Mouse (Mus musculus): ENCODE data around the gene Olfr374. TPM values are rescaled to one million over a fixed set of nuclear protein-coding genes. Genes with fewer than 3 reads are reported as not detected.

Olfr374 gene
- polyA plus RNA-seq, 1 experiment = not detected

DNA sequence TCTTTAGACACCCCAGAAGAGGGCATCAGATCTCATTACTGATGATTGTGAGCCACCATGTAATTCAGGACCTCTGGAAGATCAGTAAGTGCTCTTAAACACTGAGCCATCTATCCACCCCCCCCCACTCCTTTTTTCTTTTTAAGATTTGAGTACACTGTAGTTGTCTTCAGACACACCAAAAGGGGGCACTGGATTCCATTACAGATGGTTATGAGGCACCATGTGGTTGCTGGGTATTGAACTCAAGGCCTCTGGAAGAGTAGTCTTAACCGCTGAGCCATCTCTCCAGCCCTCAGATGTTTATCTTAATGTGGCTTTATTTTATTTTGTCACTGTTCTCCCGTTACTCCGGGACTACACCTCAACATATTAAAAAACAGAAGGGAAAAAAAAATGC is 53.2 kb downstream of the Olfr374 start:
- no peak for DNase-seq (ENCODE audit: low read depth)
- TF ChIP-seq POLR2A (IDR thresholded peaks at IDR 0.05; ENCODE audit: borderline replicate concordance, extremely low read depth, insufficient read depth, insufficient read length, poor library complexity, severe bottlenecking) (no peak), CTCF (IDR thresholded peaks at IDR 0.05; ENCODE audit: borderline replicate concordance, extremely low read depth, insufficient read depth, insufficient read length) (no peak)

DNA sequence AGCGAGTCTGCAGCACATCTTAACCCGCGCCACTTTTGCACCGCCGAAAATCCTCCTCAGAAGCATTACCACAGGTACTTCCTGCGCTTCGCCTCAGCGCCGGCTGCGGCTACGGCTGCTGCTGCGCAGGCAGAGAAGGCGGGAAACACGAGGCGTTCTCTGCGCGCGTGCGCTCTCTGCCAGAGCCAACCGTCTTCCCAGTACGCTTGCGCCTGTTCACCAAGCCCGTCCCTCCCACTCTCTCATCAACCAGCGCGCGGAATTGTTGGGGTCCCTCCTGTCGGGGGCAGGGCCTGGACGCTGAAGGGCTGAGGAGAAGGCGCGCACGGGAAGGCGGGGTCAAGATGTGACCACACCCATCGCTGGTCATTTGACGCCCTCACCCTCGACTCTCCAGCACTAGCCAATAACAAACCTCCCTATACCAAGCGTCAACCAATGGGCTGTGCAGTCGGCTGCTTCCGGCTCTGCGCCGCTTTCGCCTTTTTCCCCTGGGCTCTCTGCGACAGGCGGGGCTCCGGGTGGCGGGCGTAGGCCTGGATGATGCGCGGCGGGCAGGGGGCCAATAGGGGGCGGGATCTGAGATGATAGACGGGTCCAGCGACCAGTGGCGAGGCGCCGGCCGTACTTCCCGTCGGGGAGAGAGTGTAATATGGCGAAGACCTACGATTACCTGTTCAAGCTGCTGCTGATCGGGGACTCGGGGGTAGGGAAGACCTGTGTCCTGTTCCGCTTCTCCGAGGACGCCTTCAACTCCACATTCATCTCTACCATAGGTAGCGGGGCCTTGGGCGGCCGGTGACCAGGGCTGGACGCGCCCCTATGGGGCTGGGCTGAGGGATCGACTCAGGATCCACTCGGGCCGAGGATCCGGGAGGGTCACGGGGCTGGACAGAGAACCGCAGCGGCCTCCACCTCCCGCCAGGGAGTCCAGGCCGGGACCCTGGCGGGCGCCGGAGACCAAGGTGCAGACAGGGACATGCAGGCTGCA is 54.2 kb downstream of the Olfr374 start, which contains the start of gene Rab8a:
Rab8a (plus strand) TSS at position 494 of the 991 bp plus-strand sequence.
- TF ChIP-seq CTCF (IDR thresholded peaks at IDR 0.05; ENCODE audit: borderline replicate concordance, extremely low read depth, insufficient read depth, insufficient read length) = no peak
- peak; percentile 59; the same call in 1 of the 2 replicates for TF ChIP-seq POLR2A (IDR thresholded peaks at IDR 0.05; ENCODE audit: borderline replicate concordance, extremely low read depth, insufficient read depth, insufficient read length, poor library complexity, severe bottlenecking)

DNA sequence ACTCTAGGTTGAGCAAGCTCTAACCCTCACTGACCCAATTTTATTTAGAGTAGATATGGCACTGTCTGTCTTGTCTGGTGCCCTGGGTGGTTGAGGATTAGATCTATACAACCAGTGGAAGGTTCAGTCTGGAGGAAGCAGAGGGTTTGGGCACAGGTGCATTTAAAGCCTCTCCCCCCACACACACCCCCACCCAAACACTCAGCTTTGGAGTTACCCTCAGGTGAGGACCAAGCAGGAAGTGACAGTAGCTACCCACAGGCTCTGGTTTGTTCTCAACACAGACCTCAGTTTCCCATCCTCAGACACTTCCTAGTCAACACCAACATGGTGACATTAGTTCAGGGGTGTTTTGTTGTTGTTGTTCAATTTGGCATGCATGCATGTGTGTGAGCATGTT is 56.0 kb downstream of the Olfr374 start:
- no peak for DNase-seq (ENCODE audit: low read depth)
- TF ChIP-seq CTCF (IDR thresholded peaks at IDR 0.05; ENCODE audit: borderline replicate concordance, extremely low read depth, insufficient read depth, insufficient read length) (no peak), POLR2A (IDR thresholded peaks at IDR 0.05; ENCODE audit: borderline replicate concordance, extremely low read depth, insufficient read depth, insufficient read length, poor library complexity, severe bottlenecking) (no peak)

More for the DNA sequence above, 54.2 kb downstream of the Olfr374 start, which contains the start of gene Rab8a:
- DNase-seq (ENCODE audit: low read depth) = peak; percentile 100

Other genes starting within 250 kb of the Olfr374 start
- gene Zfp709, start 225.0 kb upstream of the Olfr374 start, polyA plus RNA-seq (2012; rRNA removed) = 1.9 and 3.7 TPM in 2 replicates
- 9.0 and 13.1 TPM in 2 replicates for gene Zfp882, start 198.4 kb upstream of the Olfr374 start, polyA plus RNA-seq (2012; rRNA removed)
- 18.2 and 20.9 TPM in 2 replicates for gene Zfp617, start 198.4 kb upstream of the Olfr374 start, polyA plus RNA-seq (2012; rRNA removed)
- 22.0 and 22.3 TPM in 2 replicates for gene Zfp961, start 156.0 kb upstream of the Olfr374 start, polyA plus RNA-seq (2012; rRNA removed)
- gene Cyp4f18, start 97.4 kb upstream of the Olfr374 start, polyA plus RNA-seq (2012; rRNA removed) = 0.08 and 0.18 TPM in 2 replicates
- gene Olfr372, start 65.8 kb upstream of the Olfr374 start, polyA plus RNA-seq (2012; rRNA removed) = not detected in 2 replicates
- not detected in 2 replicates for gene Olfr373, start 23.9 kb upstream of the Olfr374 start, polyA plus RNA-seq (2012; rRNA removed)
- gene Tpm4, start 27.9 kb downstream of the Olfr374 start, polyA plus RNA-seq (2012; rRNA removed) = 134 and 149 TPM in 2 replicates
- gene Rab8a, start 54.2 kb downstream of the Olfr374 start, polyA plus RNA-seq (2012; rRNA removed) = 90.8 and 92.0 TPM in 2 replicates
- 0.09 and 0.14 TPM in 2 replicates for gene Hsh2d, start 82.6 kb downstream of the Olfr374 start, polyA plus RNA-seq (2012; rRNA removed)
- gene Cib3, start 105.8 kb downstream of the Olfr374 start, polyA plus RNA-seq (2012; rRNA removed) = not detected in 2 replicates
- not detected in 2 replicates for gene Gm11034, start 106.6 kb downstream of the Olfr374 start, polyA plus RNA-seq (2012; rRNA removed)
- gene Fam32a, start 112.7 kb downstream of the Olfr374 start, polyA plus RNA-seq (2012; rRNA removed) = 89.1 and 103 TPM in 2 replicates
- 242 and 254 TPM in 2 replicates for gene Ap1m1, start 133.0 kb downstream of the Olfr374 start, polyA plus RNA-seq (2012; rRNA removed)
- 11.5 and 14.3 TPM in 2 replicates for gene Gm10282, start 198.2 kb downstream of the Olfr374 start, polyA plus RNA-seq (2012; rRNA removed)
- gene Klf2, start 212.0 kb downstream of the Olfr374 start, polyA plus RNA-seq (2012; rRNA removed) = 8.0 and 11.0 TPM in 2 replicates

Measured in brain, embryonic 14.5 days (tissue).